In the genomic region with DNA sequence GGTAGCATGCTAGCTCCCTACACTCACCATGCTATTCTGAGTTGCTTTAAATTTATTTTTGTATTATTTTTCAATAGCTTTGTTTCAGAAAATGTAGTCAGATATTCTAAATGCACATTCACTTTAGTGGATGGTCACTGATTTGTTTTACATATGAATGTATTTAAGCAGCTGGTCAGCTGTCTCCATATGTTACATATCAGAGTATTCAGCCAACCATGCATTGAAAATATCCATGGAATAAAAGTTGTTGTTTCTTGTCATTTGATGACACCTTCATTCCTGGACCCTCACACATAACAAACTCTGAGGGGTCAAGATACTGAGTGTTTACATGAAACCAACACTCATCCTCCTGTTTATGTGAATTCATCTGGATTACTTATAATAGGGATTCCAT, we compare ENCODE assay signal across 5 mouse cellular contexts.
A peak's percentile ranks its signal among the peaks of the same experiment; 100 is the strongest.
DNase-seq lines count a peak whose midpoint lies in the region; ATAC-seq lines count a peak whose summit lies in the region.
"Not testable (repeated sequence)": the region's sequence is repeated elsewhere in the genome, so short reads cannot be mapped to it uniquely, and the experiment has no call there.

No protein-coding gene starts in this region.

- H3K4me3 ChIP-seq in forebrain, embryonic 11.5 days (ENCODE audit: low read depth, low read length); forebrain, embryonic 14.5 days (ENCODE audit: low read depth, low read length); hindbrain, embryonic 12.5 days; midbrain, embryonic 11.5 days (ENCODE audit: low read depth, low read length): not testable (repeated sequence)

- not testable (repeated sequence) for H3K4me1 ChIP-seq in forebrain, embryonic 11.5 days (replicated peaks; ENCODE audit: control insufficient read depth, insufficient read depth, low read length); forebrain, embryonic 14.5 days (ENCODE audit: control insufficient read depth, insufficient read depth, low read length); hindbrain, embryonic 12.5 days; midbrain, embryonic 11.5 days (ENCODE audit: control insufficient read depth, insufficient read depth, low read length)

- H3K9me3 ChIP-seq in forebrain, embryonic 11.5 days (ENCODE audit: control insufficient read depth, low read length); forebrain, embryonic 14.5 days (replicated peaks; ENCODE audit: control insufficient read depth, low read length); hindbrain, embryonic 12.5 days (replicated peaks); midbrain, embryonic 11.5 days (ENCODE audit: control insufficient read depth, low read length): not testable (repeated sequence)

- H3K9ac ChIP-seq in forebrain, embryonic 11.5 days (ENCODE audit: low read length); forebrain, embryonic 14.5 days (ENCODE audit: low read length); hindbrain, embryonic 12.5 days; midbrain, embryonic 11.5 days (ENCODE audit: low read length): not testable (repeated sequence)

- peak; percentile 57; the same call in 1 of the 2 replicates for ATAC-seq in forebrain, embryonic 11.5 days (replicated peaks; ENCODE audit: low FRiP score)
- ATAC-seq in forebrain, embryonic 14.5 days: peak; percentile 52; the same call in 1 of the 2 replicates
- ATAC-seq in hindbrain, embryonic 12.5 days (ENCODE audit: low FRiP score): 0 out of 2 replicates have a peak, but pooled peaks have one; percentile 48
- ATAC-seq in midbrain, embryonic 11.5 days (ENCODE audit: low FRiP score): peak; percentile 64

- H3K4me2 ChIP-seq in forebrain, embryonic 11.5 days (ENCODE audit: low read depth, low read length, severe bottlenecking); forebrain, embryonic 14.5 days (ENCODE audit: low read length); hindbrain, embryonic 12.5 days (replicated peaks); midbrain, embryonic 11.5 days: not testable (repeated sequence)

- not testable (repeated sequence) for DNase-seq in forebrain, embryonic 11.5 days (ENCODE audit: low spot score); forebrain, embryonic 14.5 days (ENCODE audit: low spot score); midbrain, embryonic 11.5 days (ENCODE audit: low spot score, missing footprints)
- DNase-seq in retina, embryonic 14.5 days (ENCODE audit: low spot score): peak; percentile 31

- H3K27ac ChIP-seq in forebrain, embryonic 11.5 days (ENCODE audit: low read depth, low read length); forebrain, embryonic 14.5 days (ENCODE audit: low read depth, low read length); hindbrain, embryonic 12.5 days; midbrain, embryonic 11.5 days (ENCODE audit: low read depth, low read length): not testable (repeated sequence)

- not testable (repeated sequence) for H3K36me3 ChIP-seq in forebrain, embryonic 11.5 days (ENCODE audit: control insufficient read depth, insufficient read depth, low read length); forebrain, embryonic 14.5 days (ENCODE audit: control insufficient read depth, insufficient read depth, low read length); hindbrain, embryonic 12.5 days; midbrain, embryonic 11.5 days (ENCODE audit: control insufficient read depth, insufficient read depth, low read length)

- not testable (repeated sequence) for H3K27me3 ChIP-seq in forebrain, embryonic 11.5 days (ENCODE audit: control insufficient read depth, insufficient read depth, low read length); forebrain, embryonic 14.5 days (replicated peaks; ENCODE audit: control insufficient read depth, insufficient read depth, low read length); hindbrain, embryonic 12.5 days; midbrain, embryonic 11.5 days (ENCODE audit: control insufficient read depth, insufficient read depth, low read length)
